Mouse (Mus musculus) C2C12 (cell line): ENCODE results near the gene Dyrk1a. TPM values are rescaled to one million over a fixed set of nuclear protein-coding genes. Genes with fewer than 3 reads are reported as not detected.

ENCODE experiments used
- H3K27me3 ChIP-seq: one replicate; pipeline ENCODE4 v1.6.1; 2011; ENCODE audit not compliant: control insufficient read depth, insufficient read depth, insufficient read length
- H3K36me3 ChIP-seq: one replicate; pipeline ENCODE4 v1.6.1; 2011; ENCODE audit not compliant: control insufficient read depth, insufficient read depth
- H3K4me3 ChIP-seq: one replicate; pipeline ENCODE4 v1.5.1; 2011; ENCODE audit warnings: mild to moderate bottlenecking, control low read depth; ENCODE audit not compliant: poor library complexity, insufficient read depth, severe bottlenecking
- H3K79me2 ChIP-seq: one replicate; pipeline ENCODE4 v1.6.1; 2011; ENCODE audit not compliant: control insufficient read depth, insufficient read depth
- H3K79me3 ChIP-seq: one replicate; pipeline ENCODE4 v1.6.1; 2011; ENCODE audit warnings: low read depth, control low read depth
- H3ac ChIP-seq: one replicate; pipeline ENCODE3; 2011; ENCODE audit warnings: low read depth; ENCODE audit not compliant: control insufficient read depth, insufficient read length
- CEBPB ChIP-seq: IDR thresholded peaks from one replicate; pipeline ENCODE4 v1.6.1; 2011; ENCODE audit warnings: low read depth, mild to moderate bottlenecking, control low read depth, moderate library complexity
- CTCF ChIP-seq: IDR thresholded peaks from one replicate; pipeline ENCODE4 v1.5.1; 2011; ENCODE audit not compliant: control insufficient read depth, insufficient read depth, insufficient read length
- FOSL1 ChIP-seq: IDR thresholded peaks from one replicate; pipeline ENCODE4 v1.8.0; 2011; ENCODE audit warnings: mild to moderate bottlenecking, low read length; ENCODE audit not compliant: poor library complexity, insufficient read depth, severe bottlenecking
- MAX ChIP-seq: IDR thresholded peaks from one replicate; pipeline ENCODE4 v1.6.1; 2011; ENCODE audit warnings: mild to moderate bottlenecking, control low read depth
- MYOD1 ChIP-seq: IDR thresholded peaks from one replicate; pipeline ENCODE4 v1.6.1; 2011; ENCODE audit warnings: low read depth; ENCODE audit not compliant: control insufficient read depth, insufficient read length
- MYOG ChIP-seq: IDR thresholded peaks from one replicate; pipeline ENCODE4 v1.6.1; 2011; ENCODE audit not compliant: control insufficient read depth, insufficient read length; ENCODE audit errors: extremely low read depth
- USF1 ChIP-seq: IDR thresholded peaks from one replicate; pipeline ENCODE4 v1.6.1; 2011; ENCODE audit warnings: low read depth, mild to moderate bottlenecking, control low read depth, moderate library complexity
- polyA plus RNA-seq: library from polyadenylated mRNA; unstranded; fragments of >200 nt; fragmentation: generic; extraction: Trizol; gene quantifications from one replicate; pipeline ENCODE4 v1.2.1, GENCODE M21; 2012; ENCODE audit warnings: missing spikeins

The Dyrk1a gene
- polyA plus RNA-seq, 1 experiment = 17.3 TPM

GRCm38 (mm10) chr16:94601089-94601488 is 31.3 kb downstream of the Dyrk1a start:
- Histone ChIP-seq H3K4me3 (no peak overlapping the region), H3K27me3 (no peaks in the 10 kb centered on the region), H3K79me3 (peaks cover 99% of the 10 kb centered on the region), H3K79me2 (peaks cover 100% of the 10 kb centered on the region), H3ac (no peak overlapping the region), H3K36me3 (no peaks in the 10 kb centered on the region)
- TF ChIP-seq FOSL1 (no peak), MAX (no peak), MYOG (no peak), CEBPB (no peak), CTCF (no peak), MYOD1 (no peak), USF1 (no peak)

GRCm38 (mm10) chr16:94601540-94601953 is 31.7 kb downstream of the Dyrk1a start:
- Histone ChIP-seq H3K4me3 (no peak overlapping the region), H3ac (no peak overlapping the region), H3K27me3 (no peaks in the 10 kb centered on the region), H3K79me3 (peaks cover 99% of the 10 kb centered on the region), H3K79me2 (peaks cover 100% of the 10 kb centered on the region), H3K36me3 (no peaks in the 10 kb centered on the region)
- TF ChIP-seq MYOD1 = no peak
- no peak for TF ChIP-seq USF1
- no peak for TF ChIP-seq CEBPB
- TF ChIP-seq FOSL1 = no peak
- TF ChIP-seq CTCF = no peak
- no peak for TF ChIP-seq MAX
- no peak for TF ChIP-seq MYOG

GRCm38 (mm10) chr16:94602188-94602587 is 32.4 kb downstream of the Dyrk1a start:
- H3ac ChIP-seq = no peak overlapping the region
- H3K36me3 ChIP-seq = no peaks in the 10 kb centered on the region
- H3K79me2 ChIP-seq = peaks cover 100% of the 10 kb centered on the region
- H3K4me3 ChIP-seq = no peak overlapping the region
- TF ChIP-seq FOSL1 = no peak
- no peak for TF ChIP-seq CEBPB
- no peak for TF ChIP-seq MYOD1
- TF ChIP-seq MAX = no peak
- no peak for TF ChIP-seq MYOG
- no peak for TF ChIP-seq USF1
- no peak for TF ChIP-seq CTCF
- H3K27me3 ChIP-seq = no peaks in the 10 kb centered on the region
- H3K79me3 ChIP-seq = peaks cover 99% of the 10 kb centered on the region

- Histone ChIP-seq H3K79me2 (peaks cover 100% of the 10 kb centered on the region), H3K27me3 (no peaks in the 10 kb centered on the region), H3ac (no peak overlapping the region), H3K79me3 (peaks cover 99% of the 10 kb centered on the region), H3K36me3 (no peaks in the 10 kb centered on the region), H3K4me3 (no peak overlapping the region)
- TF ChIP-seq CEBPB (no peak), MYOG (no peak), MAX (no peak), FOSL1 (no peak), CTCF (no peak), MYOD1 (no peak), USF1 (no peak)
Observed at GRCm38 (mm10) chr16:94602730-94603129, 32.9 kb downstream of the Dyrk1a start.

GRCm38 (mm10) chr16:94606169-94606568 is 36.4 kb downstream of the Dyrk1a start:
- no peaks in the 10 kb centered on the region for H3K27me3 ChIP-seq
- peaks cover 95% of the 10 kb centered on the region for H3K79me3 ChIP-seq
- H3ac ChIP-seq = no peak overlapping the region
- H3K36me3 ChIP-seq = no peaks in the 10 kb centered on the region
- peaks cover 100% of the 10 kb centered on the region for H3K79me2 ChIP-seq
- H3K4me3 ChIP-seq = no peak overlapping the region
- TF ChIP-seq MAX (no peak), FOSL1 (no peak), USF1 (no peak), CEBPB (no peak), CTCF (no peak), MYOG (no peak), MYOD1 (no peak)

GRCm38 (mm10) chr16:94607468-94607867 is 37.7 kb downstream of the Dyrk1a start:
- Histone ChIP-seq H3K36me3 (no peaks in the 10 kb centered on the region), H3K4me3 (no peak overlapping the region), H3K27me3 (no peaks in the 10 kb centered on the region), H3K79me3 (peaks cover 95% of the 10 kb centered on the region), H3ac (no peak overlapping the region), H3K79me2 (peaks cover 100% of the 10 kb centered on the region)
- TF ChIP-seq CTCF (no peak), FOSL1 (no peak), MYOG (no peak), USF1 (no peak), MAX (no peak), MYOD1 (no peak), CEBPB (no peak)
